In the genomic region with DNA sequence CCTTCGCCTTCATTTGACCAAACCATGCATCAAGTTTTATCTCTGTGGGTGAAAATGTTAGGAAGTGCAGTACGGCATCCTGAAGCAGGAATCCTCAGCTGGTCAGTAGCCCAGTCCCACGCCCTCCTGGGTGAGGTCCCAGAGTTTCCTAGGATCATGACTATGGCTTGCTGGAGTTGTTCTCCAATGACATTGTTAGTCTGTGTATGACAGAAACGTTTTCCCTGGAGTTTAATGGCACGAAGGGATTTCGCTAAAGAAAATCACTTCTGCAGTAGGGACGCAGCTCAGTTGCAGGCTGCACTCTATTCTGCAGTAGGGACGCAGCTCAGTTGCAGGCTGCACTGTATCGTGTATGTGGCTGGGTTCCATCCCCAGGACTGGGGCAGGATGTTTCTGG, we compare ENCODE assay signal across 16 mouse cellular contexts.
DNase-seq lines count a peak whose midpoint lies in the region; ATAC-seq lines count a peak whose summit lies in the region.
"Had no signal": no experiment of that assay in that cellular context is flagged by ENCODE, and none has a peak within 500 bp of the region (broad histone marks: within the 10 kb centered on the region; RNA-seq: fewer than 3 reads in every experiment).

No protein-coding gene starts in this region.

- DNase-seq in cerebellum, postnatal 14 days: peak; percentile 14 to 30
- peak; percentile 23 for DNase-seq in kidney, postnatal 10 days
- no peak for DNase-seq in kidney, postnatal 25 days
- DNase-seq in gastrocnemius, adult 18-20 months (ENCODE audit: low spot score): peak; percentile 18
- peak; percentile 16 to 19 for DNase-seq in heart, adult 9 months (ENCODE audit: low spot score in 2 of 2)
- no peak for DNase-seq in left cerebral cortex, postnatal 36 days (ENCODE audit: low spot score in 2 of 2)
- DNase-seq in retina, embryonic 14.5 days (ENCODE audit: low spot score): no peak
- DNase-seq: adrenal gland, postnatal 36 days; cerebellum, adult 9-11 months; kidney, adult 9 months; liver, postnatal 0 days; lung, postnatal 14 days; thymus, adult 2 months had no signal

- intact Hi-C loops in left cerebral cortex, postnatal 36 days (cut with DNase I): no loop called here

- no peak for ATAC-seq in cerebellum, adult (ENCODE audit: insufficient number of reproducible peaks, low FRiP score, low TSS enrichment)
- ATAC-seq: forebrain, embryonic 16.5 days; intestine, embryonic 15.5 days; liver, postnatal 0 days had no signal

Comparison
In these comparisons a context has a peak if more than half of its experiments do, and no peak if none do; other contexts are left out.
1. DNase-seq: peak in cerebellum, postnatal 14 days (2 of 2), kidney, postnatal 10 days (single experiment), gastrocnemius, adult 18-20 months (single experiment) and heart, adult 9 months (2 of 2); none in kidney, postnatal 25 days (0 of 2), left cerebral cortex, postnatal 36 days (0 of 2) and retina, embryonic 14.5 days (single experiment).